Mouse (Mus musculus): ENCODE results near the gene Tlk1. TPM values are rescaled to one million over a fixed set of nuclear protein-coding genes. Genes with fewer than 3 reads are reported as not detected.

Tlk1 gene
- polyA plus RNA-seq, 1 experiment from 2014 or later = 28.0 TPM

DNA sequence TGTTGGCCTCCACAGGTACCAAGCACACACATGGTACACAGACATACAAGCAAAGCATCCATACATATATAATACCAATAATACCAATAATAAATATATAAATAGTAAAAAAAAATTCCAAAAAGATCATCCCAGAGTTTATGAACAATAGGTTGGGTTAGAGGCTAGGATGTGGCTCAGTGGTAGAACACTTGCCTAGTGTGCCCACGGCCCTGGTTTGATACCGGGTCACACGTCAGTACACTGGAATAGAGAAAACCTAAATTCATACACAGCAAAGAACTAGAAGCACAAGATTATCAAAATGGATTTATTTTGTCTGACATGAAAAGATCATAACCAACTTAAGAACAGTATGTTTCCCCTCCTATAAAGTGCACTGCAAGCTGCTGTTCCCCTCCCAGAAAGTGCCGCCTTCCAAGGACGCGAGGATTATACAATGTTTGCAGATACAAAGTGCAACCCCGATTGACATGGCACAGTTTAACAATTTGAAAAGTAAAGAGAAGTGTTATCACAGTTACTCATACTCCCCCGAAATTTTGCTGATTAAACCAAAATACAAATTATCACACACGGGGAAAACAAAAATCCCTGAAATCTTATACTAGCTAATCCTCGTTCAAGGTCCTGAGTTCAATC, 6.3 kb upstream of the Tlk1 start:
- Histone ChIP-seq H3K4me1 (replicated peaks) (peaks cover 4% of the 10 kb centered on the region; the same call in 1 of the 2 replicates), H3K9ac (no peak overlapping the region), H3K4me2 (no peak overlapping the region), H3K36me3 (no peaks in the 10 kb centered on the region), H3K4me3 (no peak overlapping the region), H3K27ac (no peak overlapping the region), H3K27me3 (no peaks in the 10 kb centered on the region), H3K9me3 (replicated peaks) (no peaks in the 10 kb centered on the region)
- ATAC-seq (replicated peaks; ENCODE audit: insufficient number of reproducible peaks, insufficient read depth, low FRiP score, low read depth) = no peak
- 82% methylated on average over 10 of the region's 10 CpGs for WGBS

DNA sequence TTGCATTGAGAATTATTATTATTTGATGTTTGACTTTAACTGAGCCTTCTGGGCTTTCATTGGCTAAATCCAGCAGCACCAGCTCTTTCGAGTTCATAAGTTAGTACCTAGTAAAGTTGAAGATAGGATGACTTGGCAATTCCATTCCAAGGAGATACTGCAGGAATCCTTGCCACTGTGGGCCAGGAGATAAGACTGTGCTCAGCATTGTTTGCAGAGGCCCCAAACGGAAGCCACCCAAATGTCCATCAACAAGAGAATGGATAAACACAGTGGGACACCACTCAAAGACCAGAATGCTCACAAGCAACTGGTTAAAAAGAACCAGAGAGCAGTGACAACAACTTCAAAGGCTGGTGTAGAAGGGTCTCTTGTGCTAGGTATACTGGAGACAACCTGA, 5.2 kb upstream of the Tlk1 start:
- no peaks in the 10 kb centered on the region for H3K36me3 ChIP-seq
- H3K9ac ChIP-seq = no peak overlapping the region
- H3K27me3 ChIP-seq = no peaks in the 10 kb centered on the region
- peaks cover 6% of the 10 kb centered on the region; the same call in 1 of the 2 replicates for H3K4me1 ChIP-seq (replicated peaks)
- no peak for ATAC-seq (replicated peaks; ENCODE audit: insufficient number of reproducible peaks, insufficient read depth, low FRiP score, low read depth)
- no peak overlapping the region for H3K27ac ChIP-seq
- WGBS = 29% methylated on average over 2 of the region's 2 CpGs
- no peak overlapping the region for H3K4me3 ChIP-seq
- H3K4me2 ChIP-seq = no peak overlapping the region
- no peaks in the 10 kb centered on the region for H3K9me3 ChIP-seq (replicated peaks)

DNA sequence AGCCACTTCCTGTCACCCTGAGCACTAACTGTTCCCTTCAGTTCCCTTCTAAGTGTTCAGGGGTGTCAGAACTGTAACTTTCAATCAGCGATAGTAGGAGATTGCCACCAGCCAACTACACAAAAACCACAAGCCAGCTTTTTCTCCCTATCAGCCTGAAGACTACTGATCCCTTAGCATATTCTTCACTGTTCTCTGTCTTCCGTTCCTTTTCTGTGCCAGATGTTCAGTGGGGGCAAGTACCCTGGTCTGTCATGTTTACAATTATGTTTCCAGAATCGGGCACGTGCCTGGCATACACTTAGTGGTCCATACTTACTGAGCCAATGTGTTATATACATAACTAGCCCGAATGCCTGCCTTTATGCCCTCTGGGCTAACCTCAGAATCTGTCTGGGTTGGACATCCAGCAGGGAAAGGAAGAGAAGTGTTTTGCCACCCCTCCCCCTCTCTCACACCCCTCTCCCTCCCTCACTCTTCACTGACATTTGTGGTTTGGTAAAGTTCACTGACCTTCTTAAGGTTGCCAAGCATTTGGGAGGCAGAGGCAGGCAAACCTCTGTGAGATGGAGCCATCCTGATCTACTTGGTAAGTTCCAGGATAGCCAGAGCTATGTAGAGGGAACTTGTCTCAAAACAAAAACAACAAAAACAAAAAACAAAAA, 4.5 kb upstream of the Tlk1 start:
- Histone ChIP-seq H3K27me3 (no peaks in the 10 kb centered on the region), H3K36me3 (no peaks in the 10 kb centered on the region), H3K4me2 (no peak overlapping the region), H3K27ac (no peak overlapping the region), H3K4me3 (no peak overlapping the region), H3K9me3 (replicated peaks) (no peaks in the 10 kb centered on the region), H3K4me1 (replicated peaks) (peaks cover 6% of the 10 kb centered on the region; the same call in 1 of the 2 replicates), H3K9ac (no peak overlapping the region)
- ATAC-seq (replicated peaks; ENCODE audit: insufficient number of reproducible peaks, insufficient read depth, low FRiP score, low read depth) = no peak
- WGBS = 76% methylated on average over 5 of the region's 5 CpGs

DNA sequence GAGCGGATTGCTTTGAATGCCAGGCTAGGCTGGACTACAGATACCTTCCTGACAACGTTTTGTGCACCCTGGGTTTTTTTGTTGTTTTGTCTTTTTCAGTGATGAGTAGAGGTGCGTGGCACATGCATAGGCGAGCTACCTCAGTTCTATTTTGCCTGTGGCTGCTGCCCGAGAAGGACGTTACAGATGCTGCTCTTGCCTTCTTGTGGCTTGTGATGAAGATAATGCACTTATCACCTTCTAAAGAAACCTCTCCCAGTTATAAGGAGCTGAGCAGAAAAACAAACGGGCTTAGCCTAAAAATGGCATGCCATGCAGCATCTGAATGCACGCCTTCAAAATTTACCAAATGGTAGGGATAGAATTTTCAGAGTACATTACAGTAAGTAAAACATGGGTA, 2.3 kb upstream of the Tlk1 start:
- Histone ChIP-seq H3K9me3 (replicated peaks) (no peaks in the 10 kb centered on the region), H3K4me1 (replicated peaks) (peaks cover 12% of the 10 kb centered on the region), H3K4me2 (no peak overlapping the region), H3K4me3 (no peak overlapping the region), H3K36me3 (no peaks in the 10 kb centered on the region), H3K27me3 (no peaks in the 10 kb centered on the region), H3K27ac (no peak overlapping the region), H3K9ac (no peak overlapping the region)
- no peak for ATAC-seq (replicated peaks; ENCODE audit: insufficient number of reproducible peaks, insufficient read depth, low FRiP score, low read depth)
- 75% methylated on average over 8 of the region's 8 CpGs for WGBS

DNA sequence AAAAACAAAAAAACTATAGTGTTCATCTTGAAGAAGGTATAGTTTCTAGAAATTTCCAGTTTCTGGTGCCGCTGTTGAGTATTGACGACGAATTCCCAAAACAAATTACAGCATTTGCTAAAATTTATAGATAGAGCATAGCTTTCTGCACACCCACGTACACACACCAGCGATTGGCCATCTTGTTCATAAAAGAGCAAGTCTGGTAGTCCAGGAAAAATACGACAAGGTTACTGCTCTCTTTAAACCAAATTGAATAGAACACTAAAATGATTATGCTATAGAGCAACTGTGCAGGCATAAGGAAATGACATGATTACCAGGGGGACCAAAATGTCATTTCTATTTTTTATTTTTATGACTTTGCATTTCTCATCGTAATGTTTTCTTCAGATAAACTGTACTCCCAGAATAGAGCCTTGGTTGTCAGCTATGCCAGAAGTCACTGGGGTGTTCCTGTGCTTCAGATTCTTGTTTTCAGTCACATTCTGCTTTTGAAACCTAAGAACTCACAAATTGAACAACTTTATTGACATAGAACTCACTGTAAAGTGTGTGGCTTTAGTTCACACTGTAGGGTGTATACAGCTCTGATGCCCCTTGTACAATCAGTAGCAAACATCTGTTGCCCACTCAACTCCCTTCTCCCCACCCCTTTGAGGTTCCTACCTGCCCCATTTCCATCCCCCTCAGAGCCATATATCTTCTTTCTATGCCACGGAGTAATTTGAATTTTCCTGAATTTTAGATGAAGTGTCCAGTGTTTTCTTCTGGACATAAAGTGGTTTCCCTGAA, 1.1 kb upstream of the Tlk1 start:
- WGBS = 71% methylated on average over 8 of the region's 8 CpGs
- Histone ChIP-seq H3K4me1 (replicated peaks) (peaks cover 22% of the 10 kb centered on the region), H3K4me2 (peak overlapping the region; percentile 67), H3K27ac (0 out of 2 replicates have a peak overlapping the region, but pooled peaks have one; percentile 100), H3K36me3 (no peaks in the 10 kb centered on the region), H3K9me3 (replicated peaks) (no peaks in the 10 kb centered on the region), H3K4me3 (0 out of 2 replicates have a peak overlapping the region, but pooled peaks have one; percentile 11), H3K27me3 (no peaks in the 10 kb centered on the region), H3K9ac (no peak overlapping the region)
- ATAC-seq (replicated peaks; ENCODE audit: insufficient number of reproducible peaks, insufficient read depth, low FRiP score, low read depth) = no peak

DNA sequence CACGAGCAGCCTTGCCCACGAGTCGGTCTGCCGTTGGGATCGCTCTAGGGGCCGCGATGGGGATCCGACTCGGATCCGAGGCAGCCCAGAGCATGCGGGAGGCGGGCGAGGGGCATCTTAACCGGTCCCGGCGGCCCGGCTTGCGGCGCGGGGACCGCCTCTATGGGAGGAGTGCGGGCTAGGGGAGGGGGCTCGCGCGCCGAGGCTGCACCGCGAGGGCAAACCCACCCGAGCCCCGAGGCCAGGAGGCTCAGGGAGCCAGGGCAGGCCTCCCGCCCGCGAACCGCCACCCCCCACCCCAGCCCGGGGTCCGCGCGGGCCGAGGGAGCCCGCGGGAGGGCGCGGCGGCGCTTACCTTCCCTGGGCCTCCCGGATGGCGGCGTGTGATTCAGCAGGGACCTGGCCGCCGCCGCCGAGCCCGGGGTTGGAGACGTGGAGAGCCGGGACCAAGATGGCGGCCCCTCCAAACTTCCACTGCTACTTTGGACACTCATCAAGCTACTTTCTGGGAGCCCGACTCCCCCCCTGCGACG, 624 bp downstream of the Tlk1 start:
- H3K36me3 ChIP-seq = no peaks in the 10 kb centered on the region
- peak; percentile 61 for ATAC-seq (replicated peaks; ENCODE audit: insufficient number of reproducible peaks, insufficient read depth, low FRiP score, low read depth)
- WGBS = under 1% methylated on average over 59 of the region's 59 CpGs

DNA sequence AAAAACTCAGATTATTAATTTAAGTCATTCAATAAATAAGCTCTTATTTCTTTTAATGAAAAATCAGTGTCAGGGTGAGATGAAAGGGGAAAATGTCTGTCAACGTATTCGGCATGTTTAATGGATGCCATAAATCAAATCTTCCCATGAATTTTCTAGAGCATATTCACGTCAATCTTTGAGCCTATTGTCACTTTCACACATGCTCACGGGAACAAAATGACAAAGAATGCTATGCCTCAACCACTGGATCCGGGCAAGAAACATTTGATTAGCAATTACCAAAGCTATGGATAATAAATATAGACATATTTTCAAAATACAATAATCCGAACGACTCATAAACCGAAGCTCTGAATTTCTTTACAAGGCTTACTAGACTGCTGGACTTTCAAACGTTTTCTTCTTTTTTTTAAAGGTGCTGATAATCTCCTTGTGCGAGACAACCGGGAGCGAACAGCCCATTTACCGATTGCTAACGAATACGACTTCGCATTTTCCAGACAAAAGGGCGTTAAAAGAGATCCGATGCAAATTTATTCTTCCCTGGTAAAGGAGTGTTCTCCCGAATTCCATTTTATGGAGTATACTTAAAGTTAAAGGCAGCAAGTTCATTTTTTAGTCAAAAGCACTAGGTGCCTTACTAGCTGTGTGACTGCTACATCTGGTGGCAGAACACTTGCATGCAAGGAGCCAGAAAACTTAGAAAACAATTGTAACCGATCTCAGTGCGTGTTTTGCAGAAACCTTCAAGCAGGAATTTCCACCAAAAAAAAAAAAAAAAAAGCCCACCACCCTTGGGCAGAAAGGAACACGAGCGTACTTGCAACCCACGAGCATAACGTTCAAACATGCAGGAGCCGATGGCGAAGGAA, 1.4 kb downstream of the Tlk1 start:
- no peaks in the 10 kb centered on the region for H3K36me3 ChIP-seq
- H3K27ac ChIP-seq = peak overlapping the region; percentile 100
- H3K9ac ChIP-seq = peak overlapping the region; percentile 100
- peak overlapping the region; percentile 98 for H3K4me3 ChIP-seq
- H3K4me1 ChIP-seq (replicated peaks) = peaks cover 25% of the 10 kb centered on the region
- WGBS = under 1% methylated on average over 27 of the region's 27 CpGs
- no peaks in the 10 kb centered on the region for H3K9me3 ChIP-seq (replicated peaks)
- no peaks in the 10 kb centered on the region for H3K27me3 ChIP-seq
- peak overlapping the region; percentile 67 for H3K4me2 ChIP-seq
- no peak for ATAC-seq (replicated peaks; ENCODE audit: insufficient number of reproducible peaks, insufficient read depth, low FRiP score, low read depth)

More for the DNA sequence above, 624 bp downstream of the Tlk1 start:
- Histone ChIP-seq H3K27me3 (no peaks in the 10 kb centered on the region), H3K4me2 (peak overlapping the region; percentile 67), H3K27ac (peak overlapping the region; percentile 100), H3K4me1 (replicated peaks) (peaks cover 25% of the 10 kb centered on the region), H3K4me3 (peak overlapping the region; percentile 98), H3K9ac (peak overlapping the region; percentile 100), H3K9me3 (replicated peaks) (no peaks in the 10 kb centered on the region)

DNA sequence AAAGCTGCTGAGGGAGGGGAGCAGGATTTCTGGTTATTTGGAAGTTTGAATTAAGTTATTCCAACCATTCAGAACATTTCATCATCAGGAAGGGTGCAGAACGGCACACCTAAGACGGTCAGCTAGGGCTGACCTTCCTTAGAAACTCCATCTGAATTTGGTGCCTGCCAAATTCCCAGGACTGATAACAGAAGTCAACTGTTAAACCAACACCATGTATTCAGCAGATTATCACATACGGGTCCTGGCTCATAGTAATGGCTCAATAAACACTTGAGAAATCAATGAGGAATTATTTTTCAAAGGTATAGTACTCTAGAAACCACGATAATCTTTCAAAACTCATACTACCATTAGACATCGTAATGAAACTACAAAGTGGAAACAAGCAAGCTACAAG, 2.1 kb downstream of the Tlk1 start:
- 20% methylated on average over 5 of the region's 5 CpGs for WGBS
- H3K9me3 ChIP-seq (replicated peaks) = no peaks in the 10 kb centered on the region
- no peak overlapping the region for H3K9ac ChIP-seq
- H3K4me2 ChIP-seq = peak overlapping the region; percentile 67
- H3K27me3 ChIP-seq = no peaks in the 10 kb centered on the region
- no peak overlapping the region for H3K27ac ChIP-seq
- H3K4me1 ChIP-seq (replicated peaks) = peaks cover 30% of the 10 kb centered on the region
- ATAC-seq (replicated peaks; ENCODE audit: insufficient number of reproducible peaks, insufficient read depth, low FRiP score, low read depth) = no peak
- H3K4me3 ChIP-seq = peak overlapping the region; percentile 31
- H3K36me3 ChIP-seq = no peaks in the 10 kb centered on the region

DNA sequence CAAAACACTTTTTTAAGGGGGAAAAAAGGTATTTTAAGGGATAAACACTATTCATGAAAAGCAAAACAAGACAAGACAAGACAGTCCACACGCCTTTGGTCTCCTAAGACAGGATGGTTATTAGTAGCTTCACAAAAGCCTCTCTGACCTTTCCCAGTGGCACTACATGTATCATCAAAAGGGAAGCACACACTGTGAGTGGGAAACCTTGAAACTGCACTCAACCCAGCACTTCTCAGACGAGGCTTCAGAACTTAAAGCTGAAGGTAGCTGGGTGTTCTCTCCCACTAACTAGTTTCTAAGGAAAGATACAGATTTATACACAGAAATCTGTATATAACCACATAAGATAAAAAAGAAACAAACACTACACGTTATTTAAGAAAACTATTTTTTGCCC, 8.6 kb downstream of the Tlk1 start:
- no peak for ATAC-seq (replicated peaks; ENCODE audit: insufficient number of reproducible peaks, insufficient read depth, low FRiP score, low read depth)

DNA sequence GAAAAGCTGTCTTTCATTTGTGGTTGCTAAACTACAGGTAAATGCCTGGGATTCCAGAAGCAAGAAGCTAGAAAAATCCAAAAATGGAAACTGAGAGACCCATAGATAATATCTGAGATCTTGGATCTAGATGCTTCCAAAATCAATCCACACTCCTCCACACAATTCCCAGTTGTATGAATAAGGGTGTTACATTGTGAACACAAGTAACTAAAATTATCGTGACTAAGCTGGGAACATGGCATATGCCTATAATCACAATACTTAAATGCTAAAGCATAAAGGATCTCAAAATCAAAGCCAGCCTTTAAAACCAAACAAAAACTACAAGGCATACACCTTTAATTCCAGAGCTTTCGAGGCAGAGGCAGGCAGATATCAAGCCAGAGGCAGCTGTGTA, 9.5 kb downstream of the Tlk1 start:
- no peaks in the 10 kb centered on the region for H3K36me3 ChIP-seq
- H3K4me3 ChIP-seq = no peak overlapping the region
- no peak overlapping the region for H3K4me2 ChIP-seq
- H3K9me3 ChIP-seq (replicated peaks) = no peaks in the 10 kb centered on the region
- H3K27ac ChIP-seq = no peak overlapping the region
- H3K9ac ChIP-seq = no peak overlapping the region
- ATAC-seq (replicated peaks; ENCODE audit: insufficient number of reproducible peaks, insufficient read depth, low FRiP score, low read depth) = no peak
- no peaks in the 10 kb centered on the region for H3K27me3 ChIP-seq
- WGBS = 78% methylated on average over 2 of the region's 2 CpGs
- H3K4me1 ChIP-seq (replicated peaks) = peaks cover 11% of the 10 kb centered on the region

More for the DNA sequence above, 8.6 kb downstream of the Tlk1 start:
- H3K36me3 ChIP-seq = no peaks in the 10 kb centered on the region
- H3K4me1 ChIP-seq (replicated peaks) = peaks cover 13% of the 10 kb centered on the region
- H3K27ac ChIP-seq = no peak overlapping the region
- H3K4me2 ChIP-seq = no peak overlapping the region
- no peaks in the 10 kb centered on the region for H3K27me3 ChIP-seq
- H3K9me3 ChIP-seq (replicated peaks) = no peaks in the 10 kb centered on the region
- no peak overlapping the region for H3K9ac ChIP-seq
- WGBS = 62% methylated on average over 3 of the region's 3 CpGs
- no peak overlapping the region for H3K4me3 ChIP-seq

Data from heart, embryonic 15.5 days (tissue).